Mouse (Mus musculus) granulocyte monocyte progenitor cell, adult 5-6 weeks (primary cell): ENCODE data around the gene Abhd17b. TPM values are rescaled to one million over a fixed set of nuclear protein-coding genes. Genes with fewer than 3 reads are reported as not detected.
"Not testable (repeated sequence)": the region's sequence is repeated elsewhere in the genome, so short reads cannot be mapped to it uniquely, and the experiment has no call there.

Experiments
- ATAC-seq: replicated peaks from 2 replicates; pipeline ENCODE4 v1.8.0; 2016; ENCODE audit warnings: mild to moderate bottlenecking, moderate TSS enrichment, inconsistent platforms; ENCODE audit not compliant: poor library complexity, severe bottlenecking
- total RNA-seq, 2 experiments: library from RNA; stranded (forward) in 1 of 2; stranded (reverse) in 1 of 2; fragments of 200-712, 200-1000 nt in 1 of 2; fragments of >200 nt in 1 of 2; fragmentation: Nextera tagmentation in 1 of 2; gene quantifications; 2 replicates each; pipeline ENCODE4 v1.2.3; 2014 to 2017

Abhd17b gene
- total RNA-seq, 2 experiments from 2014 or later: 62.0 to 66.5 TPM

DNA sequence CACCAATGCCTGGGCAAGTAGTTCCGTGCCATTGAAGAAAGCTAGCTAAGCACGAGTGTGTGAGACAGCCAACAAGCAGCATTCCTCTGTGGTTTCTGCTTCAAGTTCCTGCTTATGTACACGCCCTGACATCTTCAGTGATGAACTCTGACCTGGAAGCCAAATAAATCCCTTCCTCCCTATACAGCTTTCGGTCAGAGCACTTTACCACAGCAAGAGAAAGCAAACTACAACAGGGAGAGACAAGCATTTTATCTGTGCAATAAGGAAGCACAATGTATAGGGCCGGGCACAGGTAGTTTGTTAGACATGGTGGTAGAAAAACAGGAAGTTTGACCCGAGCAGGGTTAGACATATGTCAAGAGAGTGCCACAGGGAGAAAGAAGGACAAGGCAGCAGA is 6.8 kb upstream of the Abhd17b start:
- peak; percentile 62 for ATAC-seq

DNA sequence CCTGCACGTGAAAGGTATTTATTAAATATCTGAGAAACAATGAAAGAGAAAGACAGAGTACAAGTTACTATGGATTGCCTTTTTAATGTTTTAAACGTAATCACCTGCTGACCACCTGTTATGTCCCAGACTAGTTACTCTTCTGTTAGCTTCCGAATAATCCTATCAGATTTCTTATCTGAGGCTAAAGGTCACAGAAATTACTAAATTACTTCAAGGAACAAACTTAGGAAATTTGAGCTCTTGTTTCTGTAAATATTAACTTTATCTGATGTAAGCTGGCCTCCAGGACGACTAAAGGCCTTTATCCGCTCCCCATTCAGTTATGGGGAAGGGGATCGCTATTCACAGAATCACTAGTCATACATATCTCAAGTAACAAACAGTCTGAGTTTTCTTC is 1.3 kb upstream of the Abhd17b start:
- no peak for ATAC-seq

DNA sequence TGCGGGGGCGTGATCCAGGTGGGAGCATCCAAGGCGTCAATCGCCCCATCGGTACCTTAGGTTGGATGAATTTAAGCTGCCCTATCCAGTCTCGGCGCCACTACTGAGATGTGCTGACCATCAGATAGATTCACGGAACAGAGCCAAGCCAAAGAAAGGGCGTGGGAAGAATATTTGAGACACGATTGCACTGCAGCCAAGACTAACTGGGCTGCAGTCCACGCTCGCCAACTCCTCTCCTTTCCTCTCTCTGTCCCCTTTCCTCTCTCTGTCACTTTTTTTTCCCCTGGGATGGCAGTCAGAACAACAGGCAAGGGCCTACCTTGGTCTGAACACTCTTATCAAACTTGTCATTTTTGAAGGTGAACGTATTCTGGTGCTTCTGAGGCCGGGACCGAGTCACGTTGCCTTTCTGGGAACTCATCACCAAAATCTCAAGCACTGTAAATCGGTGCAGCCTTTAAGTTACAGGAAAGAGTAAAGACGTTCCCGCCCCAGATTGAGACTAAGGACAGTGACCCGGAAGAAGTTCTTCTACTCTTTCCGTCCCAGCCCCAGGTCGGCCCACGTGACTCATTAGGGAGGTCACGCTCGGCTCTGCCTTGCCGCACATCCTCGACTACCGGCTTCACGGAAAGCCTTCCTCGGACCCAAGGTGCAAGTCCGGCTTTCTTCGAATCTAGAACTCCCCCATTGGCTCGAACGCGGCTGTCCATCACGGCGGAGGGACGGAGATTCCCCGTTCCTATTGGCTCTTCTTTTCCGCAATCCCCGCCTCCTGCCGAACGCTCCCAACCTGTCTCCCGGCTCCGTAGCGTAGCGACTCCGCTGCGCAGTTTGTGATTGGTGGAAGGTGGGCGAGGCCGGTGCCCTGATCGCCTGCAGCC is 457 bp upstream of the Abhd17b start, which contains the start of gene 1110059E24Rik:
1110059E24Rik (minus strand) TSS at position 692 of the 887 bp plus-strand sequence.
- ATAC-seq: peak; percentile 95

DNA sequence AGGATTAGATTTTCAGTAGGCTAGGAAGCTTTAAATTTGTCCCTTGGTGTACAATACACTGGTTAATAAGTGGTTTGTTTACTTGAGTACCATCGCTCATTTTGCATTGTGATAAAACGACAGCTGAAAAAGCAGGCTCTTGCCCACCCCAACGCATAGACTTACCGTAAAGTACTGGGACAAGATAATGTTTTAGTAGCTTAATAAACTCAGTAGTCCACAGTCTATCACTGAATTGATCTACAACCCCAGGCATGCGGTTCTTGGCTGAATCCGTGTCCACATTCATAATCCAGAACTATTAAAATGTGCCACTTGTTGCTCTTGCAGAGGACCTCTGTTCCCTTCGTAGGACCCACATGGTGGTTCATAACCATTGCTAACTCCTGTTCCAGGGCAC is 1.8 kb downstream of the Abhd17b start:
- no peak for ATAC-seq

DNA sequence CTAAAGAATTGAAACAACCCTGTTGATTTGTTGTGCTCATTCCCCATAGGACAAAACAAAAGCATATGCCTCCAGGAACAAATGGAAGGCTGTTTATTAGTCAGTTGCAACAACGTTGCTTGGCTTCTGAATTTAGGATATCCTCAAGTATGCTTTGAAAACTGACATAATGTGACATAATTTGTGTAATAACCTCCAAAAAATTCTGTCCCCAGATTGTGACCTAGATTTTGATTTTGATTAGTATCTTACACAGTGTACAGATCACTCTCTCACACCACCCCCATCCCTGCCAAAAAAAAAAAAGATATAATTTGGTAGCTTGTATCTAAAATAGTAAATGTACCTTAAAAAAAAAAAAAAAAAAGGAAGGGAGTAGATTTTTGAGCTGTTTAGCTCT is 7.7 kb downstream of the Abhd17b start:
- ATAC-seq: no peak

DNA sequence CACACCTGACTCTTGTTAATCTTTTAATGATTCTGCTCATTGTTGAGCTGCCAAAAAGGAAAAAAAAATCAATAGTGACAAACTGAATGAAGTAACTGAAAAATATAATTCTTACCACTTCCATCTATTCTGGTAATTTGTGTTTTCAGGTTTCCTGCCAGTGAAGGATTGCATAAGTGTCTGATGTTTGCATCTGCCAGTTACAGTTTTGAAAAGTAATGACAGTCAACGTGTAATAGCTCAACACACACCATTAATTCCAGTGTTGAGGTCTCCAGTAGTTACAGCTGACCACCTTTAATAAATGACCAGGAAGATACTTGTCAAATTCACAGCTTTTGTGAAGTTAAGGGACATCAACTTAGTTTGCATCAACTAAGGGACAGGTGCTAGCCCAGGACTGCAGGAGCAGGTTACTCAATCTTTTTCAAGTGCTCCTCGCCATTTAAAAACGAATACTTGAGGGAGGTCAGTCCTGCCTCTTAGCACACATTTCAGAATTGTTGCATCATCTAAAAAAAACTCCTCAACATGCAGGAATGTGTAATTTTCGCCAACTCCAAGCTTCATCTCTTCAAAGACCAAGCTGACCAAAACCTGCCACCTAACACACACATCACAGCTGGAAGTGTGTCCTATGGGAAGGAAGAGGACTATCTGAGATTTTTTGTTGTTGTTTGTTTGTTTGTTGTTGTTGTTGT is 10.9 kb downstream of the Abhd17b start:
- peak; percentile 95 for ATAC-seq

DNA sequence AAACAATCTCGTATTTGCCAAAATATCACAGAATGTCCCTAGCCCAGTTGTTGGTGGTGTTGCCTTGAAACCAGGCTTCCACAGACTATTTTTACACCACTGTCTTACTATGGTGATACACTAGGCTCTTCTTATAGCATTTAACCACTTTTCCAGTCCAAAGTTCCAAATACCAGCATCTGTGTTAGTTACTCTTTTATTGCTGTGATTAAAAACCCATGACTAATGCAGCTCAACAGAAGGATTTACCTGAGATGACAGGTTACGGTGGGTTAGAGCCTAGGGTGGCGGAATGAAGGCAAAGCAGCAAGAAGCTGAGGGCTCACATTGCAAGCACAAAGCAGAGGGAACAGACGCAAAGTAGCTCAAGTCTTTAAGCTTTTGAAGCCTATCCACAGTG is 16.7 kb downstream of the Abhd17b start:
- no peak for ATAC-seq

DNA sequence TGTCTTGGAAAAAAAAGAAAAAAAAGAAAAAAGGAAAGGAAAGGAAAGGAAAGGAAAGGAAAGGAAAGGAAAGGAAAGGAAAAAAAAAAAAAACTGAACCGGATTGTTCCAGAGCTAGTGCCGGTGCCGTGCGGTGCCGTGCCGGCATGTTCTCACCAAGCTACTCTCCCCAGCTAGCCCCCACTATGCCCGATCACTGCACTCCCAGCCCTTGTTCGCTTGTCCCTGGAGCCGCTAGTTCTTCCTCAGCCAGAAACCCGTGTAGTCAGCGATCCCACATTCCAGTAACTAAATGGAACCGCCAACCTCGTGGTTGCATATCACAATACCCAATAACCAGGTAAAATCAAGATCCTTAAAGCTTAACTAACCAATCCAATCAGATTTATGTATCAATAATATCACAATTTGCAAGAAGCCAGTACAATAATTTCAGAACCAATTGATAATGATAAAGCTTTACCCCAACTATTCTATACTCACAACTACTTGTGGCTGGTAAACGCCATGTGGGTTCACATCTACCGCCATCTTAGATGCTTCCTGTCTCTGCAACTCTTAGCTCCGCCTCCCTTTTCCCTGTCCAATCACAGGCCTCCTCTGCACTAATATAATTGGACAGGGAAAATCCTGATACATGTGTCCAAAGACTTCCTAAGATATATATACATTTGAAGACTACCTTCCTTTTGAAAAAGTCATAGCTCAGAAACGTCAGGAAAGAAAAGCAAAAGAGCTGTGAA is 21.5 kb downstream of the Abhd17b start:
- ATAC-seq: no peak

DNA sequence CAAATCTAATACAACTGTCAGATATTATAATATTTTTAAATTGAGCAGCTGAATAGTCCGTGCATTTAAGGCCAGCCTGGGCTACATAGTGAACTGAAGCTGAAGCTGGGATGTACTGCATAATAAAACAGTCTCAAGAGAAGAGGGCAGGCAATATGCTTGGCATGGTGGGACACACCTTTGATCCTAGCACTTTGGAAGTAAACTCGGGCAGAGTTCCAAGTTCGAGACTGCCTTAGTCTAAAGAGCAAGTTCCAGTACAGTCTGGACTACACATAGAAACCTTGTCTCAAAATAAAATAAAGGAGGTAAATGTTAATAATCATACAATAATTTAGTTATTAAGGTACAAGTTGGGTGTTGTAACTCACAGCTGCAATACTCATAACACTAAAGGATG is 27.1 kb downstream of the Abhd17b start:
- no peak for ATAC-seq

DNA sequence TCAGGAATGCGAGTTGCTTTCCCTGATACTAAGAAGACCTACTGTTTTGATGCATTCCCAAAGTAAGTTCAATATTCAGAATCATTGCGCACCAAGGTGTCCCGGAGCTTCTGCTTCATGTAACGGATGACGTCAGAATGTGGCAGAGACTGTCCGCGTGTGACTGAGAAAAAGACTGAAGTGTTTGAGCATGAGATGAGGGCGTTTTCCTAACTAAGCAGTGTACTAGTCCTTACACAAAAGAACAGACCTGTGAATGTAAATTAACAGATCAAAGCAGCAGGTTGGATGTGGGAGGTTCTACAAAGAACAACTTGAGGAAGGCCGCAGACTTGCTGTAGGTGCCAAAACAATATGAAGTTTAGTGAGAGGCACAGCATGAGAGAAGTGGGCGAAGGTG is 28.0 kb downstream of the Abhd17b start:
- no peak for ATAC-seq

DNA sequence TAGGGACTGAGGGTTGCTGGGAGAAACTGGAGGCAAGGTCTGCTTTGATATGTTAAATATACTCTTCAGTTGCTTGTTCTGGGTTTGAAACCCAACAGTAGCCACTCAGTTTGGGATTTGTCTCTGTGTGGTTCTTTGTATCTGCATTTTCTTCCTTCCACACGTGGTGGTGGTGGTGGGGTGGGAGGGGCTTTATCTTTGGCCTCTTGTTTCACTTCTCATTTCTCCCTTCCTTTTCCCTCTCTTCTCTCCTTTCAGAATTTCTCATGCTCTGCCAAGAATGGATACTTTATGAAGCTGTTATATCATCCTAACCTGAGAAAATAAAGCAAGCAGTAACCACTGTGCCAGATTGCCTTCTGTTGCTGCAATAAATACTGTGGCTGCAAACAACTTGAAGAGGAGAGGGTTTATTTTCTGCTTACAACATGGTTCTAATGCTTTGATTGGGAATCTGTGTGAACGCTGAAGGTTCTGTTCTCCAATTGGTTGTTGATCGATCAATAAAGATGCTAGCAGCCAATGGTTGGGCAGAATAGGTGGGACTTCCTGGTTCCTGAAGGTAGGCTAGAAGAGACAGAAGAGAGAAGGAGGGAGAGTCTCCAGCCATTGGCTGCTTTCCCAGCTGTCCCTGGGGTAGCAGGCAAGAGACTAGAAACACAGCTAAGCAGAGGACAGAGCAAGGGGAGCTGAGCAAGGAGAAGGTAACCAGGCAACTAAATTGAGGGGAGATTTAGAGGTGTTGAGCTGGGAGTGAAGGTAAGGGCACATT is 60.5 kb downstream of the Abhd17b start:
- ATAC-seq: peak; percentile 88

DNA sequence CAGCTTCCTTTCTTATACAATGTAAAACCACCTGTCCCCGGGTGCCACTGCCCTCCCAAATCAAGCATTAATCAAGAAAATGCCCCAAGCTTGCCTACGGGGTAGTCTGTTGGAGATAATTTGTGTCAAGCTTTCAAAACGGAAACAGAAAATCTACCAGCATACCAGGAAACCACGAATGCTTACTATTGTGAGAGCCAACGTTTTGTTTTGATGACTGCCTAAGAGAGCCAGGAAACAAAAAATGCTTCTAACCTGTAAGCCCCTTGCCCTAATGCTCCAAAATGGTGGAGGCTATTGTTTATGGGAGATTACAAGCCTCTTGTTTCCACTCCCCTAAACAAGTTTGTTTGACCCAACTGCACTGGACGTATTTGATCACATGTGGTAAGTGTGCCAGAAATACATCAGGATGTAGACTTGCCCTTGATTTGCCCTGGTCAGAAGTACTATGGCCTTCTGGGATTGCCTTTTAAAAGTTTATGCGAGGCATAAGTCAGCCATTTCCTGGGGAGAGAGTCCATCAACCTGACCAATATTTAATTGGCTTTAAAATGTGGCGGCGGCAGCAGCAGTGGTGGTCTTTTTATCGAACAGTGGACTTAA is 61.4 kb downstream of the Abhd17b start:
- ATAC-seq: peak; percentile 8; the same call in 1 of the 2 replicates

DNA sequence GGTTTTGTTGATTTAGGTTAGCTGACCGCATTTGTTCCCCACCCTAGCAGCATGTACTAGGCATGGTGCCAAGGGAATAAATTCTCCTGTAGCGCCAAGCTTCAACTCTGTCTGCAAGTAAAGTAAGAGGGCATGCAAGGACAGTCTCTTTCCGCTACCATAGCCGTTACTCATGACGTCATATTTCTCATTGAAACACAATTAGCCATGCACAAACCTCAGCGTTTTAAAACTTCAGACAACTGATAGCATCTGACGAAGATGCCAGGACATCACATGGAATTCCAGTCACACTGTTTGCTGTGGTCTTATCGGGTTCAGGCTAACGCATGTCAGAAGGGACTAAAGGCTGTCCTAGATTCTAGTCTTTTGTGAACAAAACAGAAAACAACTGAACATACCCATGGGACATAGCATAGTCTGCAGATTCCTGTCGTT is 62.0 kb downstream of the Abhd17b start:
- no peak for ATAC-seq

DNA sequence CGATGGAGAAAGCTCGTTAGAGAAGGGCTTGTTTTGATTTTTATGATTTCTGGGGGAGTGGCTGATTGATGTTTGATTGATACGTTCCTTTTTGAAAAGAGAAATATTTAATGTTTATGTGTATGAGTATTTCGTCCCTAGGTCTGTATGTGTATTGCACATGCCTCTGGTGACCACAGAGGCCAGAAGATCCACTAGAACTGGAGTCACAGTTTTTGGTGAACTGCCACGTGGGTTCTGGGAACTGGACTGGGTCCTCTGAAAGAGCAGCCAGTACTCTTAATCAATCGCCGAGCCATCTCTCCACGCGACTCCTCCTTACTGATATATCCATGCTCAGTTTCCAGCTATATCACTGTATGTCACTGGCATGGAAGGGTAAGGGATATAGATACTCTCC is 62.5 kb downstream of the Abhd17b start:
- ATAC-seq: no peak

DNA sequence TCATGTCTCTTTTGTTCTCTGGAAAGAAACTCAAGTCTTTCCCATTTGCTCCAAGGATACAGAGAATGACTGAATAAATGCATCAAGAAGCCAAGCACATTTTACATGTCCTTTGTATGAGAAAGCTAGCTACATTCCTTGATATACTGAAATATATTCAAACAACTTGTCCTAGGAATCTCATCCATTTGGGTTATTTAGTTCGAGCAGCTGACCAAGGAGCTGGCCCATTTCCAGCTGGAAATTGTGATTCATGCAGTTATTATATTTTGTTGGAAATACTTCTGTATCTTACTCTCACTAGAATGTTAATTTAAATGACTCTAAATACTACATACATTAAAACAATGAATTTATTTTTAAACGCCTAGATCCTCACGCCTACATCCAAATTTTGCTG is 63.5 kb downstream of the Abhd17b start:
- ATAC-seq: no peak

DNA sequence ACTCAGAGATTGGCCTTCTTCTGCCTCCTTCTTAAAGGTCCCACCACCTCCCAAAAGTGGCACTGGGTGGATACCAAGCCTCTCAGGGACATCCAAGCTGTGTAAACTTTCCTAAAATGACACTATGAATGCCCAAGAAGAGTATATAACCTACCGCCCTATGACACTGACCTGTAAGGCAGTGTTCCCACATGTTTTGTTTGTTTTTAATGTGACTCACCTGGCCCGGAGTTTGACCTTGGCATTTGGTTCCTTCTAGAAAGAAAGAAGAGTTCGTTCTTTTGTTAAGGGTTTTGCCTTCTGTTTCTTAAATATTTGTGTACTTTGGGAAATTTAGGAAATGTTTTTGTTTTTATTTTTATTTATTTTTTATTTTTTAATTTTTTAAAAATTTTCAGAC is 66.2 kb downstream of the Abhd17b start:
- ATAC-seq: no peak

DNA sequence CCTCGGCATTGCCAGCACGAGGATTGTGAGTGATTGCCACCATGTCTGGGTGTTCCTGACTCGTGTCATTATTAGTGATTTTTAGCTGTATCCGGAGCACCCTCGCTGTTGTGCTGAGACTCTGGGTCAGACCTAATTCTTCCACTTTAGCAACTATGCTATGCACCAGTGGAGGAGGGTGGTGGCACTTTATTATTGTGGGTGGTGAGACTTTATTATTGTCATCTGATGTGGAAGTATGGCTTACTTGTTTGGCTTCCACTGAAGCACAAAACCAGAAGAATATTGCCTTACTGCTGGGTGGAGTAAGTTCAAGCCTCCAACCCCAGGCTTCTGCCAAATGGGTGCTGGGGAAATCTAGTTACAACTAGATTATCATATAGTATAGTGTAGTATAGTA is 68.0 kb downstream of the Abhd17b start:
- ATAC-seq: no peak

DNA sequence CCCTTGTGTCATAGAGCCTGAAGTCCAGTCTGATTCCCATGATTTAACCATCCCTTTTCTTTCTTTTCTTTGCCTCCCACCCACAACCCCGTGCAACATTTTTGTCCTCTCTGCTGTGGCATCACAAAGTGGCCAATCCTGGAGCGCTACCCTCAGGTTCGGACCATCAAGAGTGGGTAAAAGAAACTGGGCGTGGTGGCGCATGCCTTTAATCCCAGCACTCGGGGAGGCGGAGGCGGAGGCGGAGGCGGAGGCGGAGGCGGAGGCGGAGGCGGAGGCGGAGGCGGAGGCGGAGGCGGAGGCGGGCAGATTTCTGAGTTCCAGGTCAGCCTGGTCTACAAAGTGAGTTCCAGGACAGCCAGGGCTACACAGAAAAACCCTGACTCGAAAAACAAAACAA is 70.3 kb downstream of the Abhd17b start:
- ATAC-seq: not testable (repeated sequence)

DNA sequence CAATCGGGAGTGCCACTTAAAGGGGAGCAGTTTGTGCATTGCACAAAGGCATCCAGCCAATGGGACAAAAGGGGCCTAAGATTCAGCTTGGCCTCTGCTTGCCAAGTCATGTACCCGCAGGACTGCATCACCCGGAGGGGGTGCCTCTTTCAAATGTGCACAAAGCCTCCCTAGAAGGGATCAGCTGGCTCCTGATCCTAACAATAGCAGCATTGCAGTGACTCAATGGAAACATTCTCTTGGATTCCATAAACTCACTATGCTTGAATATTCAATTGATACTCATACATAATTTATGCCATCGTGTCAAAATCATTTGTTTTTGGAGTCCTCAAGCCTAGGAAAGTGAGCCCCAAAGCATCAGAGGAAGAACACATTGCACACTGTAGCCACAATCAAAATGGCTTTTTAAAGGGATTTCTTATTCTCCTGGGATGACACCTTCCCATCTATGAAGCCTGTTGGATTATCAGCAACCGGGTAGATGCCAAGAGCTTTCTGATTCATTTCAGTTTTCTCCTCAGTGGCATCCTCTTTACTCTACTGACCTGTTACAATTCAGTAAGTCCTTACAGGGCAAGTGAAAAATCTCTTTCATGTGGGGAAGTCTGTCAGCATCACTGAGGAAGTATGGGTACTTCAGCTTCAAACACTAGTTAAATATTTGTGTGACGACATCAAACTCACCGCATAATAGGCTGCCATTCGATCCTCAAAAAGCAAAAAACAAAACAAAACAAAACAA is 71.1 kb downstream of the Abhd17b start:
- ATAC-seq: no peak
